Mouse (Mus musculus) kidney, embryonic 16.5 days (tissue): ENCODE results near the gene Dnaja4. TPM values are rescaled to one million over a fixed set of nuclear protein-coding genes. Genes with fewer than 3 reads are reported as not detected.

ENCODE experiments used
- ATAC-seq: fragments of 200-750 bp; cut with Nextera tagmentation; 2 replicates; pipeline ENCODE4 v1.8.0; 2017; ENCODE audit warnings: moderate TSS enrichment; ENCODE audit not compliant: low FRiP score, low TSS enrichment
- H3K27ac ChIP-seq: fragments of 300-500 bp; sonication (generic); 2 replicates; pipeline ENCODE4 v1.5.1; 2014; ENCODE audit warnings: low read length
- H3K27me3 ChIP-seq: fragments of 300-500 bp; sonication (generic); 2 replicates; pipeline ENCODE4 v1.6.1; 2014; ENCODE audit warnings: low read length, control low read depth, mixed read lengths; ENCODE audit not compliant: insufficient read depth
- H3K36me3 ChIP-seq: fragments of 300-500 bp; sonication (generic); 2 replicates; pipeline ENCODE4 v1.6.1; 2014; ENCODE audit warnings: low read length, control low read depth, mixed read lengths; ENCODE audit not compliant: insufficient read depth
- H3K4me1 ChIP-seq: fragments of 300-500 bp; sonication (generic); 2 replicates; pipeline ENCODE4 v1.6.1; 2014; ENCODE audit warnings: low read length, control low read depth, mixed read lengths; ENCODE audit not compliant: insufficient read depth
- H3K4me2 ChIP-seq: fragments of 300-500 bp; sonication (generic); replicated peaks from 2 replicates; pipeline ENCODE4 v1.6.1; 2014; ENCODE audit warnings: low read depth, low read length
- H3K4me3 ChIP-seq: fragments of 300-500 bp; sonication (generic); 2 replicates; pipeline ENCODE4 v1.5.1; 2014; ENCODE audit warnings: mild to moderate bottlenecking, low read length
- H3K9ac ChIP-seq: fragments of 300-500 bp; sonication (generic); replicated peaks from 2 replicates; pipeline ENCODE4 v1.6.1; 2014; ENCODE audit warnings: low read length
- H3K9me3 ChIP-seq: fragments of 300-500 bp; sonication (generic); 2 replicates; pipeline ENCODE4 v1.6.1; 2016; ENCODE audit warnings: low read length, control low read depth
- WGBS: fragments of 180-500 bp; shearing (Covaris S2); extraction: QIAGEN DNeasy Blood & Tissue Kit; methylation state at CpG from one replicate; pipeline ENCODE4 v1.1.7; 2014; 5-methylcytosine and 5-hydroxymethylcytosine counted together
- polyA plus RNA-seq: library from polyadenylated mRNA; unstranded; fragments of >200 nt; fragmentation: Nextera tagmentation; extraction: Ambion mirVana; gene quantifications from 2 replicates; pipeline ENCODE4 v1.2.1, GENCODE M21; 2015

The Dnaja4 gene
- polyA plus RNA-seq, 1 experiment from 2014 or later, result 3.7 TPM

DNA sequence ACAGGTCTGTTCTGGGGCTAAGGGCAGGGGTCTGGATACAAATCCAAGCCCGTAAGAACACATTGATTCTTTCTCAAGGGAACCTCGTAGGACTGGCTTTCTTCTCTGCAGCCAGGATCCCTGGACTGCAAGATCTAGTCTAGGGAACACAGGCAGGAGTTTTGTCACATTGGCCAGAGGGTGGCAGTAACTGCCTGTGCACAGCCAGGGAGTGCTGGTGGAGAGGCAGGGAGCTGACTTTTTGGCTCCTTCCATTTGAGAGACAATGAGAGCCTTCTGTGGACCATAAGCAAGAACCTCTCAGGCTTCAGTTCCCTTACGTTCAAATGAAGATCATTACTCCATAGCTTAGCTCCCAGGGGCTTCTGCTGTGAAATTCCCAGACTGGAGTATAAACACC is 39.7 kb downstream of the Dnaja4 start:
- Histone ChIP-seq H3K4me3 (no peak overlapping the region), H3K9ac (no peak overlapping the region), H3K36me3 (no peaks in the 10 kb centered on the region), H3K4me1 (peaks cover 8% of the 10 kb centered on the region), H3K27me3 (no peaks in the 10 kb centered on the region), H3K27ac (no peak overlapping the region), H3K9me3 (no peaks in the 10 kb centered on the region), H3K4me2 (no peak overlapping the region)
- 15% methylated on average over 3 of the region's 3 CpGs for WGBS
- no peak for ATAC-seq

DNA sequence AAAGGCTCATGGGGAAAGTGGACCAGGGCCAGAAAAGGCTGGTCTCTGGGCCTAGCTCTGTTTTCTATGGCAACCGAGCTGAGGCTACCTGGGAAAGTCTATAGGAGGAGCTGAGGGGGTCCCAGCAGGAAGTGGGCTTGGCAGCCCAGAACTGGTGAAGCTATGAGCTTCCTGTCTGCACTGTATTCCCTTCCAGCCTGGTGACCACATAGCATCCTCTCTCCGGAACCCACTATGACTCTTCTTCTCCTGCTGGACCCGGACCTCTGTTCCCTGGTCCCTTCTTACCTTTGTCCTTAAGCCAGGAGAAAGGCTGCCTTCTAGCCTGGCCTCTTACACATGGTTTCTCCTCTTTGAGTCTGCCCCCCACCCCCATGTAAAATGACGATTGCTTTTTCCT is 45.2 kb downstream of the Dnaja4 start:
- 80% methylated on average over 4 of the region's 4 CpGs for WGBS
- Histone ChIP-seq H3K9ac (no peak overlapping the region), H3K4me2 (no peak overlapping the region), H3K4me3 (no peak overlapping the region), H3K27me3 (no peaks in the 10 kb centered on the region), H3K27ac (no peak overlapping the region), H3K4me1 (no peaks in the 10 kb centered on the region), H3K36me3 (no peaks in the 10 kb centered on the region), H3K9me3 (no peaks in the 10 kb centered on the region)
- no peak for ATAC-seq

DNA sequence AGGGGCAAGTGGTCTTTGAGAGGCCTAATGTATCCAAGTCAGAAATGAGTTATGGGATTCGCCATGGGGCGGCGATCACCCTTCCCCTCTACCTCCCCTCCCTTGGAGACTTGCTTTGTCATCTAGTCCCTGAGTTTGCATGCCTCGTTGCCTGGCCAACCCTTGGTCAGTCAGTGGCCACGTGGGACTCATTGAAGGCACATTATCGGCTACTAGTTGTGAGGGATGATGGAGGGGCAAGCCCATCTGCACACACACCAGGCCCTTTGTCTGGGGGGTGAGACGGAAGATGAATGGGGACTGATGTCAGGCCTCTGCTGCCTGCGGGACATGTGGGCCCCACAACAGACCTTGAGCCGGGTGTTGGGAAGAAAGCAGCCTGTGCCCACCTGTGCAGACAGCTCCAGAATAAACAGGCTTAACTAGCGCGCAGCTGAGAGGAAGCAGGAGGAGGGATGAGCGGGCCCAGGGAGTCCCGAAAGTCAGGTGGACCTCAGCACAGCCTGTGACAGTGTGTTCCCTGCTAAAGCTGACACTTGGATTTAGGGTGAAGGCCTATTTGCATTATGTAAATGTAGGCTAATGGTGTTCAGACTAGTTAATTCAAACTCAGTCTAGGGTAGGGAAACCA is 47.2 kb downstream of the Dnaja4 start:
- WGBS, result 43% methylated on average over 13 of the region's 13 CpGs
- no peaks in the 10 kb centered on the region for H3K27me3 ChIP-seq

DNA sequence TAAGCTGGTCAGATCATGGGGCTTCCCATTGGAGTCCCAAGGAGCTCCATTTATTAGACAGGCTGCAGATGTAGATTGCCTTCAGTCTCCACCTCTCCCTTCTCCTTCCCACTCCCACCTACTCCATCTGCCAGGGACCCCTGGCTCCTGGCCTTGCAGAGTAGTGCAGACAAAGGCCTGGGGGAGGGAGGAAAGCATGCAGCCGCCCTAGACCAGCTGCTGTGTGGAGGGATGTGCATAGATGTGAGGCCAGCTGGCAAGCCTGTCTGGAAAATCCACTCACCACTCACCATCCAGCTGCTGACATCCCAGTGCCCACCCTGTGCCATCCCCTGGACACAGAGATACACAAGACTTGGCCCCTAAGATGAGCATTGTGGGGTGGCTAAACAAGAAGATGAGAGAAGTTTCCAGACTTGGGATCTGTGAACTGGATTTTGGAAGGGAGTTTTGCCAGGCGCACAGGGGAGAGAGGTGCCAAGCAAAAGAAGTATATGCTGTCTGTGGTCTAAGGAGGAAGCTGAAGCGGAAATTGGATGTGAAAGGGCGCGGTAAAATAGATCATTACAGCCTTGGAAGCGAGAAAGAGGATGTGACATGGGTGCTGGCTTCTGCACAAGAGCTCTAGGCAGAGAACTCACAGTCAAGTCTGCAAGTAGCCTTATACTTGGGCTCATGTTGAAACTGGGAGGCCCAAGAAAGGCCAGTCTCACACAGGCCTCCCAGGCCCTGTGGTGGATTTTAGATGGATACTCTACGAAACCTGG is 51.7 kb downstream of the Dnaja4 start:
- ATAC-seq, result no peak
- Histone ChIP-seq H3K27me3 (peaks cover 8% of the 10 kb centered on the region), H3K4me3 (no peak overlapping the region), H3K27ac (no peak overlapping the region), H3K36me3 (no peaks in the 10 kb centered on the region), H3K4me2 (no peak overlapping the region), H3K9me3 (no peaks in the 10 kb centered on the region), H3K4me1 (no peaks in the 10 kb centered on the region), H3K9ac (no peak overlapping the region)
- 83% methylated on average over 7 of the region's 7 CpGs for WGBS

More for the DNA sequence above, 47.2 kb downstream of the Dnaja4 start:
- ATAC-seq, result no peak
- Histone ChIP-seq H3K27ac (no peak overlapping the region), H3K4me2 (no peak overlapping the region), H3K9me3 (no peaks in the 10 kb centered on the region), H3K4me3 (no peak overlapping the region), H3K9ac (0 out of 2 replicates have a peak overlapping the region, but pooled peaks have one; percentile 15), H3K4me1 (no peaks in the 10 kb centered on the region), H3K36me3 (no peaks in the 10 kb centered on the region)

DNA sequence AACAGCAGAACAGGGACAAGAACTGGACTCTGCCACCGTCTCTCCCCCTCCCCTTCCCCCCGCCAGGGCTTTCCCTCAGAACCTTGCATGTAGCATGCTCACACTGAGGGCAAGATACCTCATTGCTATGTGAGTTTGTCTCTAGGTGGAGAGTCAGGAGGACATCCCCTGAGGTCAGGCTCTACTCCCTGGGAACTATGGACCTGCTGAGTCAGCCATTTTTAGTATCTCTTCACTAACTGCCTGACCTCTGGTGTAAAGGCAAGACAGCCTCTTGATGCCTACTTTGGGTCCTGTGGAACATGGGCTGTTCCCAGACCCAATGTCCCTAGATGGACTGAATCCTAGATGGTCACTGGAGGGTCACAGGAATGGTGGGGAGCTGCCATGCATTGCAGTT is 53.0 kb downstream of the Dnaja4 start:
- H3K27me3 ChIP-seq, result peaks cover 8% of the 10 kb centered on the region
- no peaks in the 10 kb centered on the region for H3K9me3 ChIP-seq
- H3K4me2 ChIP-seq, result no peak overlapping the region
- no peaks in the 10 kb centered on the region for H3K36me3 ChIP-seq
- no peaks in the 10 kb centered on the region for H3K4me1 ChIP-seq
- WGBS, result 93% methylated on average over 2 of the region's 2 CpGs
- H3K9ac ChIP-seq, result no peak overlapping the region
- H3K4me3 ChIP-seq, result no peak overlapping the region
- no peak for ATAC-seq
- H3K27ac ChIP-seq, result no peak overlapping the region

DNA sequence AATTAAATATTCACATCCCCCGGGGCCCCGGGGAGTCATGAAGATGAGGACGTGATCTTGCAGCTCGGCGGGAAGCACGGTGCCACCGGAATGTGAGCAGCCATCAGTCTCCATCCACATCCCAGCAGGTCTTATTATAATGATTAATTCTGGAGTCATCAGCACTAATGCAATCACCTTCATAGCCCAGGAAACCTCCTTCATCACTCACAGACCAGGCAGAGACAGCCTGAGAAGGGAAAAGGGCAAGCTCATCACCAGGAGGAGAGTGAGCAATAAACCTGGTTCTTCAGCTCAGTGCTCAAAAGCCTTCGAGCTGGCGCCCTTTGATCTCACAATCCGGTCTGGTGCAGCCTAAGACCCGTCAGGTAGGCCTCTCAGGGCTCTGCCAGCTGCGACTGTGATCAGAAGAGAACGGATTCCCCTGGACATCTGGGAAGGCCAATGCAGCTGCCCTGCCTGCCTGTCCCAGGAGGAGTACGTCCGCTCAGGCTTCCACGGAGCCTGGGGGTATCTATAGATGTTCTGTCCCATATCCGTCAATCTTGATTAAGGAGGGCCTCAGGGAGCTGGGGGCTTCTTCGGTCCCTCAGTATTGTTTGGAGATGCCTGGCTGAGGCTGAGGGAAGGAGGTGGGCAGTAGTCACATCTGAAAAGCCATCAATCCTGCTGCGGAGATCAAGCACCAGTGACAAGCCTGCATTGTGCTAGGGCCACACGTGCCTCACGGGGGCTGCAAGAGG is 53.7 kb downstream of the Dnaja4 start:
- H3K27me3 ChIP-seq, result peaks cover 8% of the 10 kb centered on the region
- H3K36me3 ChIP-seq, result no peaks in the 10 kb centered on the region
- no peaks in the 10 kb centered on the region for H3K4me1 ChIP-seq
- no peaks in the 10 kb centered on the region for H3K9me3 ChIP-seq
- whole genome bisulfite sequencing, result 19% methylated on average over 21 of the region's 21 CpGs
- H3K4me2 ChIP-seq, result no peak overlapping the region
- no peak overlapping the region for H3K27ac ChIP-seq
- no peak for ATAC-seq
- H3K9ac ChIP-seq, result no peak overlapping the region
- no peak overlapping the region for H3K4me3 ChIP-seq

DNA sequence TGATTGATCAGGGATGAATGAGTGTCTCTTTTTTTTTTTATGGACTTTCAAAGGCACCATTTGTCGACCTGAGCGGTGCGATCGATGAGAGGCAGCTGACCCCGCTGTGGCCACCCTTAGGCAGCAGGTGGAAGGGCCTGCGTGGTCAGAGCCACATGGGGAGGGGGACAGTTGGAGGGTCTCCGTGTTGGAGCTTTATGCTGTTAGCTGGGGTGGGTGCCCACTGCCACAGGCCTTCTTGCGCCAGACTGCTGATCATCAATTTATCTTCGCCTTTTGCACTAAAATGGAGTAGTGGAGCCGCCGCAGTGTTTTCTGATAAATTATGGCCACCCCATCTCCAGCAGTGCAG is 54.2 kb downstream of the Dnaja4 start:
- Histone ChIP-seq H3K27ac (no peak overlapping the region), H3K9me3 (no peaks in the 10 kb centered on the region), H3K4me2 (no peak overlapping the region), H3K27me3 (peaks cover 8% of the 10 kb centered on the region), H3K9ac (no peak overlapping the region), H3K4me3 (no peak overlapping the region), H3K36me3 (no peaks in the 10 kb centered on the region), H3K4me1 (no peaks in the 10 kb centered on the region)
- 41% methylated on average over 11 of the region's 11 CpGs for WGBS
- ATAC-seq, result no peak

DNA sequence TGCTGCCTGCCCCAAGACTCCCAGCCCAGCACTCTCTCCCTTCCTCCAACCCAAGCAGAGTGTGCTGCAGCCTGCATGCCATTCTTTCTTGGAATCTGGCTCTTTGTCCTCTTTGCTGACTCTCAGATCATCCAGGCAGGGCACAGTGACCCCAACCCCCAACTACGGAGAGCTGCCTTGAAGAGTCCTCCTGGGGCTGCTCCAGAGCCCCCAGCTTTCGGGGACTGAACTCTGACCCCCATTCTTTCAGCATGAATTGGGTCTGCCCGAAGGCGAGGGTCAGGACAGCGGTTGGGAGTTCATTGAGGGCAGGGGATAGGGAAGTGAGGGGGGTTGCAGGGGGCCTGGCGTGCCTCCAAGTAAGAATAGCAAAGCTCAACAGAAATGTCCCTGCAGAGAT is 60.9 kb downstream of the Dnaja4 start:
- no peak overlapping the region for H3K4me3 ChIP-seq
- no peaks in the 10 kb centered on the region for H3K36me3 ChIP-seq
- no peaks in the 10 kb centered on the region for H3K9me3 ChIP-seq
- peaks cover 23% of the 10 kb centered on the region for H3K27me3 ChIP-seq
- H3K27ac ChIP-seq, result no peak overlapping the region
- 44% methylated on average over 6 of the region's 6 CpGs for WGBS
- peaks cover 3% of the 10 kb centered on the region for H3K4me1 ChIP-seq
- ATAC-seq, result peak; percentile 59; the same call in 1 of the 2 replicates
- no peak overlapping the region for H3K9ac ChIP-seq
- no peak overlapping the region for H3K4me2 ChIP-seq

DNA sequence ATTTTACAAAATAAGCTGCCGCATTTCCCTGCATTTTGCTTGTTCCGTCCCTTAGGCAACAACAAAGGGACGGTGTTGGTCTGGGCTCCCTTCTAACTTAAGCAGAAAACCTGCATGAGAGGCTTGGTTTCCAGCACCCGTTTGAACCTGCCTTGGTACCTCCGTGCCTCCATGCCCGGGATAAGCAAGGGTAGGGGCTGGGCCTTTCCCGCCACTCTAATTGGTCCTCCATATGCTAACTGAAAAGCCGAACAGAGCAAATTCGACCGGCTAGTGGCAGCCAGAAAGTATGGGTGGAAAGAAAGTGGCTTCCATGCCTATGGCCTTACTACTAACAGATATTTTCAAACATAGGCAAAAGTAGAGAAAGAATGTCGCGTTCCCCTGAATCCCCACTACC is 65.4 kb downstream of the Dnaja4 start:
- peaks cover 21% of the 10 kb centered on the region for H3K4me1 ChIP-seq
- no peaks in the 10 kb centered on the region for H3K36me3 ChIP-seq
- H3K4me3 ChIP-seq, result no peak overlapping the region
- ATAC-seq, result no peak
- H3K27me3 ChIP-seq, result peaks cover 38% of the 10 kb centered on the region
- H3K27ac ChIP-seq, result no peak overlapping the region
- no peak overlapping the region for H3K9ac ChIP-seq
- H3K9me3 ChIP-seq, result no peaks in the 10 kb centered on the region
- peak overlapping the region; percentile 62 for H3K4me2 ChIP-seq
- 26% methylated on average over 12 of the region's 12 CpGs for whole genome bisulfite sequencing
